Comparison of ENCODE assay signal across 10 mouse cellular contexts in the genomic region with DNA sequence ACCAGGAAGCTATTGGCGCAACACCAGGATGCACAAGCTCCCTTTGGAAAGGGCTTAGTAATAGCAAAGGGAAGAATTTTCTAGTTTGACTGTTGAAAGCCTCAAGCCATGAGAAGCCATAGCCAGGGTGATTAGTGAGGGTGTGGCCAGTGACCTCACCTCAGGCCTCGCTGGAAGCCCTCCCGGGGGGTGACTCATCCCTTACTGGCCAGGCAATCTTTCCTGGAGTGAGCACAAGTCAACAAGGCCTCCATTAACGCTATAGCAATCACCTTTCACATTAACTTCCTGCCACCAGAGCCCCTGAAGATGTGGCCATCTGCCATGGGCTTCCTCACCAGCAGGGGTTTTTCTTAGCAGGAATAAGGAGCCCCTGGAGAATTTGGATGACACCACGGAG. TPM values are rescaled to one million over a fixed set of nuclear protein-coding genes. Genes with fewer than 3 reads are reported as not detected.
A peak's percentile ranks its signal among the peaks of the same experiment; 100 is the strongest.
DNase-seq lines count a peak whose midpoint lies in the region; ATAC-seq and TF ChIP-seq lines count a peak whose summit lies in the region.
"Had no signal": no experiment of that assay in that cellular context is flagged by ENCODE, and none has a peak within 500 bp of the region (broad histone marks: within the 10 kb centered on the region; RNA-seq: fewer than 3 reads in every experiment).

No protein-coding gene starts in this region.

- 16% methylated on average over 5 of the region's 5 CpGs for WGBS in heart, adult 2 months
- WGBS in heart, embryonic 10.5 days, result 17% methylated on average over 5 of the region's 5 CpGs
- 26% methylated on average over 5 of the region's 5 CpGs for WGBS in heart, embryonic 13.5 days

- no peak for TF ChIP-seq POLR2A in heart, adult 2 months (IDR thresholded peaks at IDR 0.05; ENCODE audit: insufficient read depth, low read depth, low read length)

- TF ChIP-seq CTCF in heart, adult 2 months (IDR thresholded peaks at IDR 0.05), result no peak

- peak; percentile 56 to 64 for DNase-seq in heart, adult 2 months
- no peak for DNase-seq in heart, embryonic 10.5 days (ENCODE audit: low spot score)
- peak; percentile 58 for DNase-seq in adrenal gland, postnatal 10 days
- DNase-seq in skeletal muscle tissue, adult 2 months (ENCODE audit: low read depth, low spot score), result peak; percentile 66
- no peak for DNase-seq in spleen, postnatal 14 days (ENCODE audit: low spot score in 2 of 2)
- no peak for DNase-seq in frontal cortex, postnatal 10 days (ENCODE audit: low spot score in 2 of 2)
- no peak for DNase-seq in natural killer cell, adult 2 months (ENCODE audit: low spot score in 2 of 2)
- DNase-seq: lung, embryonic 14.5 days had no signal

- H3K9me3 ChIP-seq in heart, embryonic 10.5 days, result peaks cover 4% of the 10 kb centered on the region; the same call in 1 of the 2 replicates
- peaks cover 10% of the 10 kb centered on the region for H3K9me3 ChIP-seq in heart, embryonic 13.5 days

- H3K36me3 ChIP-seq in heart, adult 2 months (ENCODE audit: control insufficient read depth, insufficient read depth, low read length), result no peaks in the 10 kb centered on the region
- 0 out of 2 replicates have a peak, but pooled peaks cover 5% of the 10 kb centered on the region for H3K36me3 ChIP-seq in heart, embryonic 10.5 days
- no peaks in the 10 kb centered on the region for H3K36me3 ChIP-seq in heart, embryonic 13.5 days

- 0 out of 2 replicates have a peak, but pooled peaks have one; percentile 19 for ATAC-seq in heart, embryonic 13.5 days (ENCODE audit: extremely low read depth, insufficient number of reproducible peaks, low FRiP score, low TSS enrichment)
- ATAC-seq: CD4-positive, CD25-positive, alpha-beta regulatory T cell, adult 4 months had no signal

- H3K4me3 ChIP-seq in heart, adult 2 months, result no peak overlapping the region
- no peak overlapping the region for H3K4me3 ChIP-seq in heart, embryonic 10.5 days
- H3K4me3 ChIP-seq in heart, embryonic 13.5 days, result no peak overlapping the region

- H3K4me1 ChIP-seq in heart, adult 2 months (ENCODE audit: control insufficient read depth, insufficient read depth, low read length), result no peaks in the 10 kb centered on the region
- H3K4me1 ChIP-seq in heart, embryonic 10.5 days, result peaks cover 12% of the 10 kb centered on the region
- peaks cover 26% of the 10 kb centered on the region for H3K4me1 ChIP-seq in heart, embryonic 13.5 days

- no peaks in the 10 kb centered on the region for H3K27me3 ChIP-seq in heart, adult 2 months (ENCODE audit: control insufficient read depth, insufficient read depth, low read length)
- no peaks in the 10 kb centered on the region for H3K27me3 ChIP-seq in heart, embryonic 10.5 days (ENCODE audit: insufficient read depth, poor library complexity, severe bottlenecking)
- H3K27me3 ChIP-seq in heart, embryonic 13.5 days (replicated peaks), result no peaks in the 10 kb centered on the region

- no peak overlapping the region for H3K9ac ChIP-seq in heart, adult 2 months (ENCODE audit: low read depth, low read length)
- no peak overlapping the region for H3K9ac ChIP-seq in heart, embryonic 13.5 days
- H3K9ac ChIP-seq: lung, embryonic 14.5 days had no signal

- no peak overlapping the region for H3K27ac ChIP-seq in heart, adult 2 months
- H3K27ac ChIP-seq in heart, embryonic 10.5 days, result no peak overlapping the region
- H3K27ac ChIP-seq in heart, embryonic 13.5 days (replicated peaks), result no peak overlapping the region

- TF ChIP-seq EP300 in heart, adult 2 months (IDR thresholded peaks at IDR 0.05; ENCODE audit: insufficient read depth, low read depth, low read length), result no peak

- no peaks in the 10 kb centered on the region for H3K79me2 ChIP-seq in heart, adult 2 months (replicated peaks; ENCODE audit: control insufficient read depth, insufficient read depth, low read length)

- intact Hi-C loops in heart, adult 2 months (cut with DNase I), result no loop called here

- 0 out of 2 replicates have a peak overlapping the region, but pooled peaks have one; percentile 3 for H3K4me2 ChIP-seq in heart, embryonic 13.5 days
- H3K4me2 ChIP-seq: lung, embryonic 14.5 days had no signal

RNA-seq across cellular contexts. Expression of a gene that starts 45.9 kb away (rescaled TPM):
- 100 to 1,000 TPM; 137 to 151 TPM for total RNA-seq in heart, adult 2 months (2021)
- 131 and 193 TPM in 2 replicates for polyA plus RNA-seq in heart, adult 2 months (2012; rRNA removed)
- polyA plus RNA-seq in heart, embryonic 10.5 days (2016; fragmentation: Nextera tagmentation; extraction: Ambion mirVana), result 156 and 169 TPM in 2 replicates
- total RNA-seq in adrenal gland, postnatal 10 days (2021), result 100 to 1,000 TPM; 181 to 183 TPM
- polyA plus RNA-seq in heart, embryonic 13.5 days (2015; fragmentation: Nextera tagmentation; extraction: Ambion mirVana), result 166 and 169 TPM in 2 replicates

Comparison
In these comparisons a context has a peak if more than half of its experiments do, and no peak if none do; other contexts are left out.
1. DNase-seq: peak in heart, adult 2 months (2 of 2), adrenal gland, postnatal 10 days (single experiment) and skeletal muscle tissue, adult 2 months (single experiment); none in heart, embryonic 10.5 days (single experiment), spleen, postnatal 14 days (0 of 2), frontal cortex, postnatal 10 days (0 of 2) and natural killer cell, adult 2 months (0 of 2).